Mouse (Mus musculus) gastrocnemius, adult 8-10 months (tissue): Measurements from ENCODE around the gene Sh2d7. TPM values are rescaled to one million over a fixed set of nuclear protein-coding genes. Genes with fewer than 3 reads are reported as not detected.

ENCODE experiments used
- DNase-seq, 2 experiments: peaks; one replicate each; pipeline ENCODE4 v3.0.0; 2022; ENCODE audit warnings: low spot score in 2 of 2
- total RNA-seq, 4 experiments: library from RNA; stranded (reverse); gene quantifications; 2 replicates each; pipeline ENCODE4 v1.2.4; 2022

Gene Sh2d7
- not detected for total RNA-seq

DNA sequence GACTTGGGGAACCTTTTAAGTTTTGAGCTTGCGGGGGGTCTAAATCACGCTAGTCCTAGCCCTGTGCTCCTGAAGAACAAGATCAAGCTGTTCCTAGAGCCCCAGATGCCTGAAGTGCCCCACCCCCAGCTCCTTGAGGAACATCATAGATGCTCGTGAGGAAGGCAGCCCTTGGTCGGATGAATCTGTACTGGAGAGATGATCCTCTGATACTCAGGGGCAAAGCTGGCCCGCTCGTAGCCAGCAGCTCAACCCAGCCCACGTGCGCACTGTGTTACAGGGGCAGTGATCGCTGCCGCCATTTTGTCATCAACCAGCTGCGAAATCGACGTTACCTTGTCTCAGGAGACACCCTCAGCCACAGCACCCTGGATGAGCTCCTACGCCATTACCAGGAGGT is at the start of gene Sh2d7:
Gene Sh2d7 (plus strand): TSS at position 301 of the 400 bp plus-strand sequence.
- no peak for DNase-seq

DNA sequence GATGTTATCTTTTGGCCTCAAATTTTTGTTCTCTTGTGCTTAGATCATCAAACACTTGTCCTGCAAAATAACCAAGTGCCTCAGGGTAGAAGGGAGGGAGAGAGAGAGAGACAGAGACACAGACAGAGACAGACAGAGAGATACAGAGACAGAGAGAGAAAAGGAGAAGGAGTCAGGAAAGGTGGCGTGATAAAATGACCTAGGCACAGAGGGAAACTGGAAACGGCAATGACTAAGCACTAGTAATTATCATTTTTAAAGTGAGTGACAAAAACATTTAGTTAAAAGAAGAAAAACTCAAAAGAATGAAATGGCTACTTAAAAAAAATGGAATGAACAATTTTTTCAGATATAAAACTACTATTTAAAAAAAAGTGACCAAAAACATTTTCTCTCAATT is 49.2 kb upstream of the Sh2d7 start:
- DNase-seq: no peak

DNA sequence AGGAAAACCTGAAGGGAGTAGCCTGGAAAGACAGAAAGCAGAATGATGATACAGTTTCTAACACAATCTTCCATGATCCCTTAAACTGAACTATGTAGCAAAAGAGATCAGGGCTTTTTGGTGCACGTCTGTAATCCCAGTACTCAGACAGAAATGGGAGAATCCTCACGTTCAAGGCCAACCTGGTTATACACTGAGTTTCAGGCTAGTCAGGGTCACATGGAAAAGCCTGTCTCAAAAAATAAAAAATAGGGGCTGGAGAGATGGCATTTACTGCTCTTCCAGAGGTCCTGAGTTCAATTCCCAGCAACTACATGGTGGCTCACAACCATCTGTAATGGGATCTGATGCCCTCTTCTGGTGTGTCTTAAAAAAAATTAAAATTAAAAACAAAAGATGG is 48.4 kb upstream of the Sh2d7 start:
- DNase-seq: no peak

DNA sequence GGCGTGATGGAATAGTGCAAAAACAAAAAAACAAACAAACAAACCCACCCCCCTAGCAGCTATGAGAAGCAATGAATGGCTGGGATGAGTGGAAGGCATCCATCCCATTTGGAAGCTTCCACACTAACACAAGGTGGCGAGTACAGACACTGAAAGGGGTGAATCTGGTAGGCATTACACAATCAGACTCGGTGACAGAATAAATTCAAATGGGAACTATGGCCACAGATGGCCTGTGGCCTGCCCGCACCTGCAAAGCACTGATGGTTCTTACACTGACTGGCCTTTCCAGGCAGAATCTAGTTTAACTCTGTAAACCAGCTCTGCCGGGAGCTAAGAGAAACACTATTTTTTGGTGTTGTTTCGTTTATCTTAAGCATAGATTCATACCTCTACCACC is 39.5 kb upstream of the Sh2d7 start:
- no peak for DNase-seq

DNA sequence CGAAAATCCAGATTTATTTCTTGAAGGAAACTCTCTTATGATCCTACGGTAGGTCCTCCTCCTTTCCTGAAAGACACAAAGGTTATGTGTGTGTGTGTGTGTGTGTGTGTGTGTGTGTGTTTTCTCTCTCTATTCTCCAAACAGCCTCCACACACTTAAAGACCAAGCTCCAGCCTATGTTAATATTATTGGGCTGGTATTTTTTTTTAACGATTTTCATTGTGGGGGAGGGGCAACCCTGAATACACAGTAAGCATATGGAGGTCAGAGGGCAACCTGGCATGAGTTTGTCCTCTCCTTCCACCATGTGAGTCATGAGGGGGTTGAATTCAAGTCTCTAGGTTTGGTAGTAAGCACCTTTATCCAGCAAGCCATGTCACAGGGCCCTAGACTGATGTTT is 39.0 kb upstream of the Sh2d7 start:
- DNase-seq: no peak

DNA sequence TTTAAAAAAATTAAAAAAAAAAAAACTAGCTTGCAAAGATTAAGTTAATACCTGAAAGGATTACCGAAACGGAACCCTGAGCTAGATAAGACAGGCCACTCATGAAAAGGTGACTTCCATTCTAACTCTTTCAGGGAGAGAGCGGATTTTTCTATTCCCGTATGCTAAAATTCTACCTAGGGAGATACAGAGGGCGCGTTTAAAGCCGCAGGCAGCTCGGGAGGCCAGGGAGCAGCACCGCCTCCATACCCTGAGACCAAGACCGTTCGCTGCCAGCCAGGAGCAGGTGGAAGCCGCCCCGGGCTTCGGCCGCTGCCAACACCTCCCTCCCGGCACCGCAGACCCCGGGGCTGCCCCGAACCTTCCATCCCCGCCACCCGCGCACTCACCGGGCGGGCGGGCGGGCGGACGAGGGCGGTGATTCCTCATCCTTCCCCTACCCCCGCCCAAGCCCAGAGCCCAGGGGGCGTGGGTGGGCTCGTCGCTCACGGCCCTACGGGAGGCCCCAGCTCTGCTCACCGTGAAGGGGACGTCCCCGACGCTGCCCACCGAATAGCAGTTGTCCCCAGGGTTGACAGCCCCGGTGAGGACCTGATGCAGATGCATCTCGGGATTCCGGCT is 37.8 kb upstream of the Sh2d7 start:
- DNase-seq: peak; percentile 2 to 10

DNA sequence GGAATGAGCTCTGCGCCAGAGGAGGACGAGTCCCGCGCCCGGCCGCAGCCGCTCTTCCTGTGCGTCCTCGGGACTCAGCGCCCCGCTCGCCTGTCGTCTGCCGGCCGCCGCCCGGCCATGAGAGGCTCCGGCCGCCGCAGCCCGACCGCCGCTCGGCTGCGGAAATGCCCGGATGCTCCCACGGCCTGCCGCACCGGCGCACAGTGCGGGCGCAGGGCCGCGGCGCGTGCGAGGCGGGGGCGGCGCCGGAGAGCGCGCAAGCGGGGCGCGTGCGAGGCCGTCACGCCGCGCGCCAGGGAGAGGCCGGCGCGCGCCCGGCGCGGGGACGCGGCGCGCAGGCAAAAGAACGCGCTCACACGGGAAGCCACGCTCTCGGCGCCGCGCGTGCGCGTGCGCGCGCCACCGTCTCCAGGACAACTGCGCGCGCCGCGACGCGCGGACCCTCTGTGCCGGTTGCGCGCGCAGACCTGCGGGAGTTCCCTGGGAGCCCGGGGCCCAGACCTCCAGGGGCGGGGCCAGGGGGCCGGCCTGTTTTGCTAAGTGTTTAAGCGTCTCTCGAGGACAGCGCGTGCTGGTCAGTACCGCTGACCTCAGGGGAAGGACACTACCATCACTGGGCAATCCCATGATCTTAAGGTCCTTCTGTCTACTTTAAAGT is 37.2 kb upstream of the Sh2d7 start, which contains the start of gene Dmxl2:
Gene Dmxl2 (minus strand): TSS at position 174 of the 658 bp plus-strand sequence.
- peak; percentile 84 to 88 for DNase-seq

DNA sequence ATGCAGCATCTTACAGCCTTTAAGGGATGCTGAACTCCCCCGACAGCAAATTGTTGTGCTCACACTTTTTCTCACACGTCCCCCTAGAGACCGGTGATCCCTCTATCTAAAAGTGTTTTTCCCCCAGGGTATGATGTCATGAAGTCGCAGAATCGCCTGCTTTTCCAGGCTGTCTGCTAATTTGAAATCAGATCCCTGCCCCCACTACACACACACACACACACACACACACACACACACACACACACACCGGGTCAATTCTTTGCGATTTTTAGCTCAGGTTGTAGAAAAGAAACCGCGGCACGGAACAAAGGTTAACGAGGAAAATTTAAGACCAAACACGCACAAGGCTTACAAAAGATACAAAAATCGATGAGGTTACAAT is 36.7 kb upstream of the Sh2d7 start:
- DNase-seq: no peak

DNA sequence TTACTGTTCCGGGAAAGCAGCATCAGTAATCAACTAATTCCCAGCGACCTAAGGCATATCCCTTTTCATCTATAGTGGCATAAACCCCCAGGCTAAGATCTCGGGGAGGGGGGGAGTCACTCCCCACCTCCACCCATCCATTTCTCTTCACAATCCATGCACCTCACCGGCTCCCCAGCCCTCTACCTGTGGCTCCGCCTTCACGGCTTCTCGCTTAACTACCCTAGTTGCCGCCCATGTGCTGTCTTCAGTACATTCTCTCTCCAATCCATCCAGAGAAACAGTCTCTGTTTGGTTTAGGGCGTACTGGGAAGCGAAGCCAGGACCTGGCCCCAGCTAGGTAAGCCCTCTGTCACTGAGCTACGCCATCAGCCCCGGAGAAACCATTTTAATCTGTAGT is 35.9 kb upstream of the Sh2d7 start:
- DNase-seq: no peak

DNA sequence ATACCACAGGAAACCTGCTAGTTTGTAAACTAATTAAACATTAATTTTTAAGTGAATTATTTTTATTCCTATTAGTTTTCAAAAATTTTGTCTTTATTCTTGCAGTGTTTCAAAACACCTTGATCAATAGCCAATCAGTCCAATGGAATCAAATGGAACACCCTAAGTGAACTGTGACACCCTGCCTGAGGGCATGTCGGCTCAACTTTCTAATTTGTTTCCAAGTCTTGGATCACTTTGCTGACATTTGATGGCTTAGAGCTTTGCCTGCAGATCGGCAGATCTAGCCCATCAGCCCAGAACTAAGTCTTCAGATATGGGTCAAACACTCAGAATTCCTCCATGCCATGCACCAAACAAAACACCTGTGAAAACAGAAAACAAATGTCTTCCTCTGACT is 22.8 kb upstream of the Sh2d7 start:
- no peak for DNase-seq

DNA sequence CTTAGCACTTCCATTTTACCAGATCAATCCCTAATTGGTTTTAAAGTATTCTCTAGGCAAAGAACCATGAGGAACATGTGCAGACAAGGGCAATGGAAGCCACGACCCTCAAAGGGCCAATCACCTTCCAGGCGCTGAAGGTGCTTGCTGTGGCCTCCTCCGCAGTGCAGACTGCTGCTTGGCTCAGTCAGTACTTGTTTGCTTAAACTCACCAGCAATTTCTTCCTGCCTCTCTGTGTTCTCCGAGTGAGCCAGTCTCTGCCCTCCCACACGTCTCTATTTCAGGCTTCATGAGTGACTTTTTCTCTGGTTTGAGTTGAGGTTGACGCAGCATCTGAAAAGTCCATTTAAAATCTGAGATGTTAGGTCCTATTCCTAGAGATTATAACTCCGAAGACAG is 19.9 kb upstream of the Sh2d7 start:
- DNase-seq: no peak

DNA sequence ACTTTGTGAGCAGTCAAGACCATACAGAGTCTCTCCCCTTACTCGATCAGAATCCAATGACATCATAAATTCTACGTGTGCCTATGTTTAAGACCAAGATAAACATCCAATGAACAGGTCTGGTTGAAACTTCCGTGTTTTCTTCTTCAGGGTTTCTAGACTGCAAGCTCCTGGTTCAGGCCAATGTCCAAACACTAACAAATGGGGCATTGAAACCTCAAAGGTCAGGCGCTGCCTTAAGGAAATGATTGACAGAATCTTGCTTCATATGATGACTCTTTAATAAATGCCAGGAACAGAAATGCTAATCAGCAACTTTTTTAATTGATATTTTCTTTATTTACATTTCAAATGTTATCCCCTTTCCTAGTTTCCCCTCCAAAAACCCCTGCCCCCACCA is 18.5 kb upstream of the Sh2d7 start:
- DNase-seq: no peak

DNA sequence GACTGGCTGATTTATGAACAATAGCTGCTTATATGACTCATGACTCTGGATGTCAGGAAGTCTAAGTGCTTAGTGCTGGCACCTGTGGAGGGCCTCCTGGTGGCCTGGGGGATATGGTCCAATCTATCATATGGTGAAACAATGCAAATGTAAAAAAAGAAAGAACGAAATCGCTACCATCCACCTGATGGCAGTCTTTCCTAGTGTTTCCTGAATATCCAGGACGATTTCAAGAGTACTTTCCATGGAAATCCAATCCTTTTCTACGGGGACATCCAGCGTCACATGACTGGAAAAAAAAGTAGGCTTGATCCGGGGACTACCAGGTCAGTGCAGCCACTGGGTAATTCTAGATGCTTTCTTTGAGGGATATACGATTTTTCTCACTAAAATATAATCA is 11.1 kb upstream of the Sh2d7 start:
- DNase-seq: no peak

DNA sequence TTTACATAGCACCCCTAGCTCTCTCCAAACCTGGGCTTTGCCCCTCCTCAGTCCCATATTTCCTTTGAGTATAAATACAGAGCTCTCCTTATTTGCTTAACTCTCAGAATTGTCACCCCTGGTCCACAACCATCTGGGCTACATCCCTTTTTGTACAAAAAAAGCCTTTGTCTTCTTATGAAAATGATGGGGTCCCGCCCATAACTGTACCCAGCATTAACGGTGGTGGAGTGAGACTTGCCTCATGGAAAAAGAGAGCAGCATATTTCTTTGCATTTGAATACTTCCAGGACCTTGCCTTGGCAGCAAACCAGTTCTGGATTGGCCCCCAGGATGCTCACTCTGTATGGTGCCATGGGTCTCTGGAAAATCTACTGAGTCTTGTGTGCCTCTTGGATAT is 8.8 kb upstream of the Sh2d7 start:
- no peak for DNase-seq

DNA sequence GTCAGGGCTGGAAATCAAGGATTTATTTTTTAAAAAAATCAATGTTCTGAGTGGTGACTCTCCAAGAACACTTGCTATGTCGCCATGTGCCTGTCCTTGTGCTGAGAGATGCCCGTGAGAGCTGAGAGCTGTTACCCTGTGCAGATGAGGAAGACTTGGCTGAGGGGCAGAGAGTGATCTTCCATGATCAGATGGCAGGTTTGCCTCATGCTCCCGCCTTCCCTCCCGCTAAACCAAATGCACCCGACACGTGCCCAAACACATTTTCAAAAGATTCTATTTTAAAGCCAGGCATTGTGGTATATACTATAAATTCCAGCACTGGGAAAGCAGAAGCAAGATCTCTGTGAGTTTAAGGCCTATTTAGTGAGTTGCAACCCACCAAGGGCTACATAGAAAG is 7.9 kb upstream of the Sh2d7 start:
- DNase-seq: no peak

DNA sequence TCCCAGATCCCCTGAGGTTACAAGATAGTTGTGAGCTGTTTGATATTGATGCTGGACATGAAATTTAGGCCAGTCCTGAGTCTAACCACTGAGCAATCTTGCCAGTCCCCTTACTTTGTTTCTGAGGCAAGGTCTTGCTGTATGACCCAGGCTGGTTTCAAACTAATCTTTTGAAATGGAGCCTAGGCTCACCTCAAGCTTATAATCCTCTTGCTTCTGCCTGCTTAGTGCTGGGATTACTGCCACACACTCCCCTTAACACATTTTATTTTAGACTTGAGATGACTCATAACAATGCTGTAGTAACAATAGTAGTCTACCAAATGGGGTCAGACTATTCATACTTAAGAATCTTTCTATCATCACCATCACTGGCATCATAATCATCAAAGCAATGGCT is 7.4 kb upstream of the Sh2d7 start:
- DNase-seq: no peak

DNA sequence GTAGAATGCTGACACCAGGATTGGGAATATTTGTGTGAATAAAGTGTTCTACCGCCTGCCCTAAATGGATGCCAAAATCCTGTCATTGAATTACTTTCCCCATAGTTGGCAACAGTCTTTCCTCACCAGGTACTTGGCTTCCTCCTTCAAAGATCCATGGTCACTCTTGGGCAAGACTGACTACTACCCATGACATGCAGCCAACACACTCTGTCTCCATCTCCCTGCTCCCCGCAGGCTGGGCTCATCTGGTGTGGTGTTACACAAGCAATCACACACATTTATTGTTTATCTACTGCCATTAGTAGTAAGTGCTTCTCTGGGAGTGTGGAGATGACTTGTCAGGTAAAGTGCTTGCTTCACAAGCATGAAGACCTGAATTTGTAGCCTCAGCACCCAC is 5.9 kb upstream of the Sh2d7 start:
- no peak for DNase-seq

DNA sequence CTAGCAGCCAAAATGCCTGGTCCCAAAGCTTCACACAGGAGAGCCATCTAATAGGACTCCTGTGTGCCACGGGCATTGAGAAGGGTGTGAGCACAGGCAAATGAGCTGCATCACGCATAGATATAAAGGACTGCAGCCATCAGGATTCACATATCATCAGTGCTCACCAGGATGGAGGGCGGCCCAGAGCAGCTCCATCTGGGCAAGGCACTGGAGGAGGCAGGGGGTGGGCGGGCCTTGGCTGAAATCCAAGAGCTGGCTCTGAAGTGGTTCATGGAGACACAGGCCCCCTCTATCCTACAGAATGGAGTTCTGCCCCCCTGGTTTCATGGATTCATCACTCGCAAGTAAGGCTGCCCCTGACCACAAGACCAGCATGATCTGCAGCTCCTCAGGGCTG is 4.8 kb upstream of the Sh2d7 start:
- DNase-seq: no peak

DNA sequence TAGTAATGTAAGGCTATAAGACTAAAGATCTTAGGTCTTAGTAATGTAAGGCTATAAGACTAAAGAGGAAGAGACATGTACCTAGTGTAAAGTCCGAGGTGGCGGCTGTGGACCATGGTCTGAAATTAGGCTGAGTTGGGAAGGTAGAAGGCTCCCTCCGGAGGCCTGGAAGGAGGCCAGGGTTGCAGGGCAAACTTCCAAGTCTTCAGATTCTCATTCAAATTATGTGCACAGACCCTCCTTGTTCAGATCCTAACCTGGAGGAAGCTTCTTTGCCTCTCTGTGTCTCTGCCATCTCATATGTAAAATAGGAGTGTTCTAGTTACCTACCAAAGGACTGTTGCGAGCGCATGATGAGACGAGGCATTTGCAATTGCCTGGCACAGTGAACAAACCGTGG is 2.5 kb upstream of the Sh2d7 start:
- no peak for DNase-seq

DNA sequence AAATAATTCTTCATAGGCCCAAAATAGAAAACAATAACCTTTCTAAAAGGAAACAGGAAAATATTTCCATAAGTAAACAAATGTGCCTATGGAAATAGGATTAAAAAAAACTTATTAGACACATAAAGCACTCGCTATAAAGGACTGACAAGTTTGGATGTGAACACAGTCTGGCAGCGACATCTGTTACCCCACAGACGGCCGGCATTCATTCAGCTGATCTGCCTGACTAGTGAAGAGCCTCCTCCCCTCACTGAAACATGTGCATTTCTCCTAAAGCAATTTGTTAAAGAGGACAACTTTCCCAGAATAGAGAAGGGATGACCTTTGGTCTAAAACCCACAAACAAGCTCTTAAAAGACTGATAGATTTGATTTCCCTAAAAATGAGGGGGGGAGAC is 1.8 kb upstream of the Sh2d7 start:
- DNase-seq: no peak

DNA sequence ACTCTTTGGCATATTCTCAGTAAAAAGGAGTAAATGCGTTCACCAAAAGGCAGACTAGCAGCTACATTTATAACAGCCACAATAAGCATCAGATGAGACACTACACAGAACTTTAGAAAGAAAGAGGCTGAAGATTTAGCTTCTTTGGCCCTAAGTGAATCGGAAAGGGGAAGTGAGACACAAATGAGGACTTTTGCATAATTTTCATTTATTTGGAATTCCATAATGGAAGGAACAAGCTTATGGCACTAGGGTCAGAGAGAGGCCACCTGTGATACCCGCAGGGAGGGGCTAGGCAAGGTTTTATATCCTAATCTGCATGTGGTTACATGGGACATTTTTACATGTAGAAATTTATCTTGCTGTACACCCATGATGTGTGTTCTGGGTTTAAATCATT is 1.3 kb upstream of the Sh2d7 start:
- no peak for DNase-seq

DNA sequence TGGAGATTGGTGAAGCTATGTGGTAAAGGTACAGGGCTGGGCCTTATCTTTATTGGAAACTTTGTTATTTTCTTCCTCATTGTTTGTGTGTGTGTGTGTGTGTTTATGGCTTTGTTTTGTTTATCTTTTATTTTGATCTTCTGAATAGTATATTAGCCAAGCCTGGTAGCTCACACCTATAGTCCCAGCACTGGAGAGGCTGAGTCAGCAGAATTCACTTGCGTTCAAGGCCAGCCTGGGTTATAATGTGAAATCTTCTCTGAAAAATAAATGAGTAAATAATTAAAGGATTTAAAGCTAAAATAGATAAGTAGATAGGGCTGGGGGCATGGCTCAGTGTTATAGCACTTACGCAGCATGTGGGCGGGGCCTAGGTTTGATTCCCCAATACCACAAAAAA is 540 bp upstream of the Sh2d7 start:
- no peak for DNase-seq

DNA sequence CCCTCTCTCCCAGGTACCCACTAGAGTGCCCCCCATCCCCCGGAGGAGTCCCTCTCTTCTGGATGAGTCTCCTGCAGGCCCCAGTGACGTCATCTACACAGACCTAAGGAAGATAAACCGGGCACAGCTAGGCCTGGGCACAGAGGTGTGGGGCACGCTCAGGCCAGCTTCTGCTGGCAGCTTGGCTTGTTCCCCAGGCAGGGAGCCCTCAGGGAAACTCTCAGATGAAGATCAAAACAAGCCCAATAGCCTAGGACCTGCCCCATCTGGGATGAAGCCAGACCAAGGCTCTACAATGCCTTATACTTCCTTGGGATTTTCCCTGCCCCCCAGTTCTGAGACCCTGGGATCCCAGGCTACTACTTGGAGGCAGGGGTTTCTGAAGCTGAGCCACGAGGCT is 2.0 kb downstream of the Sh2d7 start:
- no peak for DNase-seq
